Comparison of ENCODE assay signal across 14 mouse cellular contexts in the genomic region with DNA sequence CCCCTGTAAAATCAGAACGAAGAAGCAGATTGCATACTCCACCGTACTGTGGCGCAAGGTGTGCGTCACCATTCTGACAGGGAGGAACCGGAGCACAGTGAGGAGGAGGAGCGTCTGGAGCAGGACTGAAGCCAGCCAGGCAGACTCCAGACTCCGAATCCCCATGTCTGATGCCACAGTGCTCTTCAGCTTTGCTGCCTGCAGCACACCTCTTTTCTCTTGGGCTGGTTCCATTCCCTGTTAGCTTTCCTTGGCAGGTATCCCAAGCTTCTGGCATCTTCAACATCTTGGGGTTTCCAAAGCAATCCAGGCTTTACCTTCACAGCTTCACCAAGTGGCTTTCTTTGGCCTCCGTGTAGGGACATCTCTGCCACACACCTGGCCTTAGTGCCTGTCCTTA.
DNase-seq lines count a peak whose midpoint lies in the region; TF ChIP-seq lines count a peak whose summit lies in the region.
"Had no signal": no experiment of that assay in that cellular context is flagged by ENCODE, and none has a peak within 500 bp of the region (broad histone marks: within the 10 kb centered on the region; RNA-seq: fewer than 3 reads in every experiment).

No protein-coding gene starts in this region.

- H3K4me3 ChIP-seq in gastrocnemius, adult 2 months: no peak overlapping the region
- H3K4me3 ChIP-seq: heart, adult 2 months; hindbrain, embryonic 12.5 days; midbrain, embryonic 13.5 days; stomach, embryonic 15.5 days had no signal

- intact Hi-C loops in gastrocnemius, adult 2 months (cut with DNase I): no loop called here

- peak; percentile 39 to 60 for DNase-seq in frontal cortex, postnatal 36 days (ENCODE audit: low spot score in 2 of 2)
- no peak for DNase-seq in frontal cortex, postnatal 14 days (ENCODE audit: low spot score in 2 of 2)
- DNase-seq in ZHBTc4 (ENCODE audit: low read depth, low spot score): peak; percentile 41
- peak; percentile 51 to 60 for DNase-seq in cerebellum, postnatal 10 days
- peak; percentile 34 to 37 for DNase-seq in right cerebral cortex, adult 2 months (ENCODE audit: low spot score in 2 of 2)
- no peak for DNase-seq in thymus, postnatal 25 days
- DNase-seq in gastrocnemius, adult 2 months: no peak
- DNase-seq in neural tube, embryonic 10.5 days (ENCODE audit: extremely low spot score, low spot score): no peak
- DNase-seq: adrenal gland, postnatal 10 days; heart, adult 2 months; thymus, postnatal 4 days had no signal

- H3K27ac ChIP-seq in gastrocnemius, adult 2 months: no peak overlapping the region
- H3K27ac ChIP-seq: heart, adult 2 months; hindbrain, embryonic 12.5 days; midbrain, embryonic 13.5 days; stomach, embryonic 15.5 days had no signal

- TF ChIP-seq CTCF in gastrocnemius, adult 2 months (IDR thresholded peaks at IDR 0.05): no peak

Comparison
In these comparisons a context has a peak if more than half of its experiments do, and no peak if none do; other contexts are left out.
1. DNase-seq: peak in frontal cortex, postnatal 36 days (2 of 2), ZHBTc4 (single experiment), cerebellum, postnatal 10 days (2 of 2) and right cerebral cortex, adult 2 months (2 of 2); none in frontal cortex, postnatal 14 days (0 of 2), thymus, postnatal 25 days (single experiment), gastrocnemius, adult 2 months (single experiment) and neural tube, embryonic 10.5 days (single experiment).